Mouse (Mus musculus) embryonic facial prominence, embryonic 10.5 days (tissue): ENCODE measurements at regions not wholly inside any gene's neighbourhood (a gene's known extent, or its start where the extent isn't known, plus 50 kb on each side); places are given as distances from the start of the nearest gene placed in this dataset.

Experiments used
- DNase-seq: peaks from one replicate; pipeline ENCODE4 v3.0.0-alpha.2; 2017; ENCODE audit warnings: low spot score
- H3K27ac ChIP-seq: fragments of 300-500 bp; sonication (generic); replicated peaks from 2 replicates; pipeline ENCODE4 v1.5.1; 2016; ENCODE audit warnings: mild to moderate bottlenecking
- H3K27me3 ChIP-seq: fragments of 300-500 bp; sonication (generic); replicated peaks from 2 replicates; pipeline ENCODE4 v1.6.1; 2016; ENCODE audit warnings: low read depth, mild to moderate bottlenecking; ENCODE audit not compliant: poor library complexity, severe bottlenecking
- H3K36me3 ChIP-seq: fragments of 300-500 bp; sonication (generic); replicated peaks from 2 replicates; pipeline ENCODE4 v1.6.1; 2016; ENCODE audit warnings: mild to moderate bottlenecking, moderate library complexity
- H3K4me1 ChIP-seq: fragments of 300-500 bp; sonication (generic); 2 replicates; pipeline ENCODE4 v1.6.1; 2016
- H3K4me3 ChIP-seq: fragments of 300-500 bp; sonication (generic); 2 replicates; pipeline ENCODE4 v1.5.1; 2016; ENCODE audit warnings: mild to moderate bottlenecking, moderate library complexity
- H3K9me3 ChIP-seq: fragments of 300-500 bp; sonication (generic); 2 replicates; pipeline ENCODE4 v1.6.1; 2016; ENCODE audit warnings: mild to moderate bottlenecking
- WGBS: fragments of 180-500 bp; shearing (Covaris S2); methylation state at CpG from one replicate; pipeline ENCODE4 v1.1.7; 2016; 5-methylcytosine and 5-hydroxymethylcytosine counted together

DNA sequence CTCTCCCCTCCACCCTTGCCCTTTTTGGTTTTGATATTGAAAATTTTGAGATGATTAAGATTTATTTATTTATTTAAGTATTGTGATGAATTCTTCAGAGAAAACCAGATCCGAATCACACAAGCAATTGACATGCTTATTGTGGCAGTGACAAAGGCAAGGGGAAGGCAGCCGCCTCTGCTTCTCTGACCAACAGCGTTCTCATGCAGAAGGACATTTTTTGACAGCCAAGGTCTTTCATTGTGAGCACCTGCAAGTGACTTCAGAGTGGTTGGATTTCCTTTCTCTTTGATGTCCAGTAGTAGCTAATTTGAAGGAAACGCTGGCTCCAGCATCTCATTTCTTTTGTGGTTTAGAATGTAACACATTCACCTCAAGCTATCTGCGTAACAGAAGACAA, 99.5 kb upstream of the Ccser1 start:
- no peak for DNase-seq
- no peak overlapping the region for H3K4me3 ChIP-seq
- H3K4me1 ChIP-seq = peaks cover 5% of the 10 kb centered on the region; the same call in 1 of the 2 replicates
- no peaks in the 10 kb centered on the region for H3K36me3 ChIP-seq
- 67% methylated on average over 5 of the region's 5 CpGs for WGBS
- H3K27me3 ChIP-seq = no peaks in the 10 kb centered on the region
- H3K9me3 ChIP-seq = no peaks in the 10 kb centered on the region
- no peak overlapping the region for H3K27ac ChIP-seq

DNA sequence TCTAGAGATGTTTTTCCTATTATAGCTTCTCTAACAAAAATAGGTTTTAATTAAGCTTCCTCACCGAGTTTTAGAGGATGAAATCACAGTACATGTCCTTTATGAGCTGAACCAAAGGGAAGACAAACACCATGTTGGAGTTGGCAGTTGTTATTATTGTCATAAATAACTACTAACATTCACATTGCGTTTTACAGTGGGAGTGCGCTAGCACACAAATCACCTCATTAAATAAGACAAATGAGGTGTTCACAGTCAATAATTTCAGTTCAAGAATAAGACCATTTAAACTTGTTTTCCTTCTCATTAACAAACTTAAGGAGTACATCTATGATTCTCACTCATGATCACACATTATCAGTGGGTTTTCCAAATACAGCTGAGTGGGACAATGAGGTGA, 96.8 kb upstream of the Ccser1 start:
- no peaks in the 10 kb centered on the region for H3K36me3 ChIP-seq
- H3K27ac ChIP-seq = no peak overlapping the region
- H3K4me3 ChIP-seq = no peak overlapping the region
- no peaks in the 10 kb centered on the region for H3K27me3 ChIP-seq
- WGBS = 90% methylated on average over 3 of the region's 3 CpGs
- H3K4me1 ChIP-seq = peaks cover 5% of the 10 kb centered on the region; the same call in 1 of the 2 replicates
- H3K9me3 ChIP-seq = no peaks in the 10 kb centered on the region
- no peak for DNase-seq

DNA sequence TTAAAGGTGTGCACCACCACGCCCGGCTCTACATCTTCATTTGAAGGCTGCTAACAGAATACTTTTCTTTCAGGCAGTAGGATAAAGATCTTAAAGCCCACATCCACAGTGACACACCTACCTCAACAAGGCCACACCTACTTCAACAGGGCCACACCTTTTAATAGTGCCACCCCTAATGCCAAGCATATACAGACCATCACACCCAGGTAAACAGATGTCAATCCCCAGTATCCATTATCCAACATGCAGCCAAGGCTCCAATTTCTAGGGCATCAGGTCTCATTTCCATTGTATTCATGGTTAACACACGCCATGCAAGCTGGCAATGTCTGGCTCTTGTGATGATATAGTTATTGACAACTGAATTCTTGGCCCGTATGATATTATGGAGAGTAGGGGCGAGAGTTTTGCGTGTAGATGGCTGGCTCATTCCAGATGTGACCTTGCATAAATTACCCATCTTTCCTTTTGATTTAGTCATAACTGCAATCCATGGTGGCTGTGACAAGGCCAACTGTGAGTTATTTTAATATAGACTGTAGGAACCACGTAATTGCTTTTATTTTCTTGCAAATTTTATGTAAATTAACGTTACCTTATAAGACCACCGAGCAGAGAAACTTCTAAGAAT, 80.7 kb upstream of the Ccser1 start:
- Histone ChIP-seq H3K9me3 (no peaks in the 10 kb centered on the region), H3K4me1 (no peaks in the 10 kb centered on the region), H3K36me3 (no peaks in the 10 kb centered on the region), H3K4me3 (no peak overlapping the region), H3K27me3 (no peaks in the 10 kb centered on the region), H3K27ac (no peak overlapping the region)
- no peak for DNase-seq
- WGBS = 86% methylated on average over 9 of the region's 9 CpGs

DNA sequence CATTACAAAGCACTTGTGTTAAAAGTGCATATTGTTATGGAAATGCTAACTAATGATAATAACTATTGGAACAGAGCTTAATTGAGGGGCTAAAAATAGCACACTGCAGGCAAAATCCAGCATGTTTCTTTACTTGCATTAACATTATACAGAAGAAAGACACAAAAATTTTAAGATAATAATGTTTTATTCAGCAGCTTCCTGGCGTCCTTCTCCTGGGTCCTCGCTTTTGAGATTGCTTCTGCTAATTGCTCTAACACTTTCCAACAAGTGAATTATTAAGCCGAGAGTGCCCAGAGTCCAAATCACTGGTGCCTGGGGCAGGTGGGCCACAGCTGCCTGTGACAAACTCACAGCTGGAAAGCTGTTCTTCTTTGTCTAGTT, 80.2 kb upstream of the Ccser1 start:
- no peak for DNase-seq
- no peaks in the 10 kb centered on the region for H3K4me1 ChIP-seq
- 52% methylated on average over 3 of the region's 3 CpGs for WGBS
- H3K9me3 ChIP-seq = no peaks in the 10 kb centered on the region
- no peaks in the 10 kb centered on the region for H3K36me3 ChIP-seq
- H3K4me3 ChIP-seq = no peak overlapping the region
- H3K27ac ChIP-seq = no peak overlapping the region
- H3K27me3 ChIP-seq = no peaks in the 10 kb centered on the region

DNA sequence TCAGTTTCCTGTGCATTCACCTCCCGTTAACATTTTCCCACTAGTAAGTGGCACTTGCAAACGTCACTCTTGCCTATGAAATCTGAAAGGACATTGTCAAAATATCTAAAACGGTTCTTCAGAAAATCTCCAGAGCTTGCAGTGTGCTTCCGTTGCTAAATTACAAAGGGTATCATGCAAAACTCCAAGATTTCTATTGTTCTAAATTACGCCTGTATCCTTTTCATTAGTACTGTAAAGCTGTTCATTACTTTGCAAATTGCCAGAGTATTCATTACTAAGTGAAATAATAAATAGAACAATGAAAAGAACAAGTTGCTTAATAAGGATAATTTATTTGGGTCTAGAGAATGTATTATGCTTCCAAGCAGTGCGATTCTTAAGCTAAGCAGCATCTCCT, 78.2 kb upstream of the Ccser1 start:
- Histone ChIP-seq H3K9me3 (no peaks in the 10 kb centered on the region), H3K4me3 (no peak overlapping the region), H3K27me3 (no peaks in the 10 kb centered on the region), H3K36me3 (no peaks in the 10 kb centered on the region), H3K27ac (no peak overlapping the region), H3K4me1 (no peaks in the 10 kb centered on the region)
- DNase-seq = no peak
- 78% methylated on average over 6 of the region's 6 CpGs for WGBS

DNA sequence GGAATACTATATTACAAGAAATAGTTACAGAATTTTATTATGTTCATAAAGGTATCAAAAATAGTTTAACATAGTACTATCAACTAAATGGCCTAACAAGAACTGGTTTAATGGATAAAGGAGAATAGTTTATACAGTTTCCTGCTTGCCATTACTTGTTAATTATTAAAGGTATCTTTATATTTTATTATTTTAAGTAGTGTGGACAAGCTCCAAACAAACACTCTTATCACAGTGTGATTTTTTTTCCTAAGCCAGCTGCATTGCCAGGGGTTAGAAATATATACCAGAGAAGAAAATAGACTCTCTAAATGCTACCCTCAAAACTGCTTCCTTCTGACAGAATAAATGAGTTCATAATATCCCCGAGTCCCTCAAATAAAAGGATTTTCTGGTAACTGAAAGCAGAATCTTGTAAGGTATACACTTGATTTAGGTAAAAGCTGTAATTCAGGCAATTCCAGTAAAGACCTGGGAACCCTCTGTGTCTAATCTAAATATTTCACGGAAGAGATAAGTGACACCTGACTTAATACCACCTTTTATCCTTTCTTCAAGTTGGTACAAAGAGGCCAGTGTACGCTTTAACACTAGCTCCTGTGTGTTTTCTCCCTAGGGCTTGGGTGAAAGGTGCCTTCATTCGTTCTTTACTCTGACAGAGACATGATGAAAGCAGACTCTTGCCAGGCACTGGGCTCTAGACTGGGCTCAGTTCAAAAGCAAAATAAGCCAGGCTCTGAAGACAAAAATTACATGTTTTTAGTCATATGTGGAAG, 76.5 kb upstream of the Ccser1 start:
- no peaks in the 10 kb centered on the region for H3K9me3 ChIP-seq
- 32% methylated on average over 4 of the region's 4 CpGs for WGBS
- no peaks in the 10 kb centered on the region for H3K27me3 ChIP-seq
- no peaks in the 10 kb centered on the region for H3K36me3 ChIP-seq
- H3K27ac ChIP-seq = no peak overlapping the region
- DNase-seq = no peak
- no peak overlapping the region for H3K4me3 ChIP-seq
- no peaks in the 10 kb centered on the region for H3K4me1 ChIP-seq

DNA sequence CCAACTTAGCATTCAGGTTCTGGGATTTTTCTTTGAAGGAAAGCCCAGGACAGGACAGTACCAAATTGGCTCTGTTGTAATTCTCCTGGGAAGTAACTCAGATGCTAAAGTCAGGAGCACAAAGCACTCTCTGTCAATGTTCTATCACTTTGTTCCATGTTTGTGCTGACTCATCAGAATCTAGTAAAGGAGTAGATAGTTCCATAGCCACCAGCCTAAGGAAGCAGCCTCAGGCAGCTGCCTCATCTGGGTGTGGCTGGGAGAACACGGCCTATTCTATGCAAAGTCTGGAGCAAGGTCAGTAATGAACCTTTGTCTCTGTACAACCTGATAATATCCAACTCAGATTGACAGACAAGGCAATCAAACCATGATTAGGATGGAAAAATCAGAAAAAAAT, 64.9 kb upstream of the Ccser1 start:
- no peak overlapping the region for H3K4me3 ChIP-seq
- no peaks in the 10 kb centered on the region for H3K4me1 ChIP-seq
- no peak for DNase-seq
- no peaks in the 10 kb centered on the region for H3K36me3 ChIP-seq
- 42% methylated on average over 1 of the region's 1 CpGs for WGBS
- no peak overlapping the region for H3K27ac ChIP-seq
- H3K9me3 ChIP-seq = no peaks in the 10 kb centered on the region
- H3K27me3 ChIP-seq = no peaks in the 10 kb centered on the region

DNA sequence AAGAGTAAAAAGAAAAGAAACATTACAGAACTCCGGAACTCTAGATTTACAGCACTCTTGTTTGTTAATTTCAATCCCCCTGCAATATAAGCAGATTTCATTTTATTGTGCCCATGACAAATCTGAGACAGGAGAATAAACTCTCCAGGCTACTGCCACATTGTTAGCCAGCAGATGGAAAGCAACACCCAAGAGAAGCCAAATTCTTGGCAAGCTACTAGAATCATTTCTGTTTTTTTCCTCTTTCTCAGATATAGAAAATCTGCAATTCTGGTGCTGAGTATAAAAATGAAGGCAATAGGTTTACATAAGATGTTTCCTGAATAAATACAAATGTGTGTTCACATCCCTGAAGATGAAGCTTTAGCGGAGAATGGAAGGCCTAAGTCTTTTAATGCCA, 60.5 kb upstream of the Ccser1 start:
- 70% methylated on average over 2 of the region's 2 CpGs for whole genome bisulfite sequencing
- no peaks in the 10 kb centered on the region for H3K27me3 ChIP-seq

DNA sequence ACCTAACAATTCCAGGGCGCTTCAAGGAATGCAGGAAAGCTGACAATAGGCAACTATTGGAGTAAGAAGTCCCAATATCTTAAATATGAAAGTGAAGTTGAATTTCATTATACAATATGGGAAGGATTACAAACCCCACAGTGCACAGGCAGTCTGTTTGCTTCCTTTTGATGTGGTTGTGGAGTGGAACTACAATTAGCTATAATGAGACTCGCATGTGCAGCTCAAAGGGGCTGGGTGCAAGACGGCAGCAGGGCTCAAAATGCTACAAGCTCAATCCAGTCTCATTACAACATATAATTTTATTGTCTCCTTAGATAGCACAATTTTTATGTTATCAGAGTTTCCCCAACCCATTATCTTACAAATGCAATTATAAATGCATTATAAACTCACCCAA, 54.7 kb upstream of the Ccser1 start:
- no peak overlapping the region for H3K27ac ChIP-seq
- 0 out of 2 replicates have a peak, but pooled peaks cover 4% of the 10 kb centered on the region for H3K4me1 ChIP-seq
- no peak for DNase-seq
- no peaks in the 10 kb centered on the region for H3K27me3 ChIP-seq
- H3K36me3 ChIP-seq = no peaks in the 10 kb centered on the region
- no peak overlapping the region for H3K4me3 ChIP-seq
- H3K9me3 ChIP-seq = no peaks in the 10 kb centered on the region
- 64% methylated on average over 3 of the region's 3 CpGs for WGBS

More for the DNA sequence above, 60.5 kb upstream of the Ccser1 start:
- Histone ChIP-seq H3K4me3 (no peak overlapping the region), H3K9me3 (no peaks in the 10 kb centered on the region), H3K27ac (no peak overlapping the region), H3K4me1 (no peaks in the 10 kb centered on the region), H3K36me3 (no peaks in the 10 kb centered on the region)
- no peak for DNase-seq

DNA sequence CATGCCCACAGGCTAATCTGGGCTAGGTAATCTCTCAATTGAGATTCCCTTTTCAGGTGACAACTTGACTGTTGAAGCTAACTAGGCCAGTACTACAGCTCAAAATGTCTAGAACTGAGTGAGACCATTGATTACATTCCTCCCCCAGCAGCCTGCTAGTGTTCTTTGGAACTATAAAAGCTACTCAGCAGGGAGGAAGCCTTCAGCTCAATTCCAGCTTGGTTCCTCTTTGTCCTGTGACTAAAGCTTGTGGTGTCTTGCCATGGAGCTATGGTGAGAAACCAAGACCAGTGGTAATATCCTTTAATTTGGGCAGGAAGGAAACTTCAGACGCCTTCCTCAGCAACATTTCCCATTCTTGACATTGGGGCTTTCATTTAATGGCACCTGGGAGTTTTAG, 52.9 kb upstream of the Ccser1 start:
- no peak overlapping the region for H3K27ac ChIP-seq
- DNase-seq = no peak
- H3K36me3 ChIP-seq = no peaks in the 10 kb centered on the region
- H3K4me3 ChIP-seq = no peak overlapping the region
- H3K4me1 ChIP-seq = 0 out of 2 replicates have a peak, but pooled peaks cover 4% of the 10 kb centered on the region
- WGBS = 68% methylated on average over 1 of the region's 1 CpGs
- H3K9me3 ChIP-seq = no peaks in the 10 kb centered on the region; the same call in 1 of the 2 replicates
- H3K27me3 ChIP-seq = no peaks in the 10 kb centered on the region

DNA sequence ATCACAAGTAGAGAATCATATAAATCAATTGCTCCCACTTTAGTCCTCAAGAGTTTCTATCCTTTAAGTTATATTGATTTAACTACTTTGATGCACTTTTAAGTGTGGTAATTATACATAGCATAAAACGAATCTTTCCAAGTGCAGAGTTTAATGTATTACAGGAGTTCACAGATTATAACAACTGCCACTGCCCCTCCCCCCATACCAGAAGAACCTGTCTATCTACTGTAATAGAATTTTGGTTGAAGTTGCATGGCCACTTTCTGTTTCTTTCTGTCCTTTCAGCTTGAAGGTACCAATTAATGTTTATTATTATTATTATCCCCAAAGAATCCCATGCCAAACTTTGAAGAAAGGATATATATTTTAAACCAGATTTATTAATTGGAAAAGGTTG, 51.9 kb upstream of the Ccser1 start:
- Histone ChIP-seq H3K27ac (no peak overlapping the region), H3K9me3 (no peaks in the 10 kb centered on the region; the same call in 1 of the 2 replicates), H3K27me3 (no peaks in the 10 kb centered on the region), H3K4me3 (no peak overlapping the region), H3K4me1 (0 out of 2 replicates have a peak, but pooled peaks cover 4% of the 10 kb centered on the region), H3K36me3 (no peaks in the 10 kb centered on the region)
- no peak for DNase-seq
- 85% methylated on average over 1 of the region's 1 CpGs for WGBS
